Mouse (Mus musculus): Measurements from ENCODE around the gene Ap5z1. TPM values are rescaled to one million over a fixed set of nuclear protein-coding genes. Genes with fewer than 3 reads are reported as not detected.

The Ap5z1 gene
- polyA plus RNA-seq, 1 experiment: 26.2 TPM

- TF ChIP-seq CTCF (IDR thresholded peaks at IDR 0.05; ENCODE audit: borderline replicate concordance, extremely low read depth, insufficient read depth, insufficient read length) (no peak), POLR2A (IDR thresholded peaks at IDR 0.05; ENCODE audit: borderline replicate concordance, extremely low read depth, insufficient read depth, insufficient read length, poor library complexity, severe bottlenecking) (no peak)
- DNase-seq (ENCODE audit: low read depth): no peak
Measured at GRCm38 (mm10) chr5:142500918-142501317, 37.2 kb downstream of the Ap5z1 start.

GRCm38 (mm10) chr5:142502414-142502813 lies 38.7 kb downstream of the Ap5z1 start:
- DNase-seq (ENCODE audit: low read depth): peak; percentile 95
- peak; percentile 91 for TF ChIP-seq CTCF (IDR thresholded peaks at IDR 0.05; ENCODE audit: borderline replicate concordance, extremely low read depth, insufficient read depth, insufficient read length)
- TF ChIP-seq POLR2A (IDR thresholded peaks at IDR 0.05; ENCODE audit: borderline replicate concordance, extremely low read depth, insufficient read depth, insufficient read length, poor library complexity, severe bottlenecking): no peak

GRCm38 (mm10) chr5:142504175-142504574 lies 40.4 kb downstream of the Ap5z1 start:
- TF ChIP-seq CTCF (IDR thresholded peaks at IDR 0.05; ENCODE audit: borderline replicate concordance, extremely low read depth, insufficient read depth, insufficient read length) (no peak), POLR2A (IDR thresholded peaks at IDR 0.05; ENCODE audit: borderline replicate concordance, extremely low read depth, insufficient read depth, insufficient read length, poor library complexity, severe bottlenecking) (no peak)
- no peak for DNase-seq (ENCODE audit: low read depth)

- TF ChIP-seq CTCF (IDR thresholded peaks at IDR 0.05; ENCODE audit: borderline replicate concordance, extremely low read depth, insufficient read depth, insufficient read length): 0 out of 2 replicates have a peak, but pooled peaks have one; percentile 19
- TF ChIP-seq POLR2A (IDR thresholded peaks at IDR 0.05; ENCODE audit: borderline replicate concordance, extremely low read depth, insufficient read depth, insufficient read length, poor library complexity, severe bottlenecking): no peak
- DNase-seq (ENCODE audit: low read depth): no peak
Measured at GRCm38 (mm10) chr5:142505695-142506423, 42.1 kb downstream of the Ap5z1 start.

- TF ChIP-seq CTCF (IDR thresholded peaks at IDR 0.05; ENCODE audit: borderline replicate concordance, extremely low read depth, insufficient read depth, insufficient read length) (no peak), POLR2A (IDR thresholded peaks at IDR 0.05; ENCODE audit: borderline replicate concordance, extremely low read depth, insufficient read depth, insufficient read length, poor library complexity, severe bottlenecking) (0 out of 2 replicates have a peak, but pooled peaks have one; percentile 4)
- peak; percentile 54 for DNase-seq (ENCODE audit: low read depth)
Measured at GRCm38 (mm10) chr5:142509141-142510060, 45.7 kb downstream of the Ap5z1 start.

GRCm38 (mm10) chr5:142510061-142510414 lies 46.3 kb downstream of the Ap5z1 start:
- peak; percentile 35 for DNase-seq (ENCODE audit: low read depth)
- no peak for TF ChIP-seq POLR2A (IDR thresholded peaks at IDR 0.05; ENCODE audit: borderline replicate concordance, extremely low read depth, insufficient read depth, insufficient read length, poor library complexity, severe bottlenecking)
- no peak for TF ChIP-seq CTCF (IDR thresholded peaks at IDR 0.05; ENCODE audit: borderline replicate concordance, extremely low read depth, insufficient read depth, insufficient read length)

- TF ChIP-seq CTCF (IDR thresholded peaks at IDR 0.05; ENCODE audit: borderline replicate concordance, extremely low read depth, insufficient read depth, insufficient read length): no peak
- TF ChIP-seq POLR2A (IDR thresholded peaks at IDR 0.05; ENCODE audit: borderline replicate concordance, extremely low read depth, insufficient read depth, insufficient read length, poor library complexity, severe bottlenecking): no peak
- no peak for DNase-seq (ENCODE audit: low read depth)
Measured at GRCm38 (mm10) chr5:142512112-142512511, 48.4 kb downstream of the Ap5z1 start.

- DNase-seq (ENCODE audit: low read depth): no peak
- no peak for TF ChIP-seq CTCF (IDR thresholded peaks at IDR 0.05; ENCODE audit: borderline replicate concordance, extremely low read depth, insufficient read depth, insufficient read length)
- no peak for TF ChIP-seq POLR2A (IDR thresholded peaks at IDR 0.05; ENCODE audit: borderline replicate concordance, extremely low read depth, insufficient read depth, insufficient read length, poor library complexity, severe bottlenecking)
Measured at GRCm38 (mm10) chr5:142518973-142519372, 55.2 kb downstream of the Ap5z1 start.

GRCm38 (mm10) chr5:142520360-142520759 lies 56.6 kb downstream of the Ap5z1 start:
- DNase-seq (ENCODE audit: low read depth): no peak

GRCm38 (mm10) chr5:142521195-142521866 lies 57.6 kb downstream of the Ap5z1 start:
- TF ChIP-seq CTCF (IDR thresholded peaks at IDR 0.05; ENCODE audit: borderline replicate concordance, extremely low read depth, insufficient read depth, insufficient read length) (no peak), POLR2A (IDR thresholded peaks at IDR 0.05; ENCODE audit: borderline replicate concordance, extremely low read depth, insufficient read depth, insufficient read length, poor library complexity, severe bottlenecking) (no peak)
- DNase-seq (ENCODE audit: low read depth): no peak

More at GRCm38 (mm10) chr5:142520360-142520759, 56.6 kb downstream of the Ap5z1 start:
- TF ChIP-seq CTCF (IDR thresholded peaks at IDR 0.05; ENCODE audit: borderline replicate concordance, extremely low read depth, insufficient read depth, insufficient read length) (no peak), POLR2A (IDR thresholded peaks at IDR 0.05; ENCODE audit: borderline replicate concordance, extremely low read depth, insufficient read depth, insufficient read length, poor library complexity, severe bottlenecking) (no peak)

Data from brain, embryonic 14.5 days (tissue).